Mouse (Mus musculus) midbrain, embryonic 10.5 days (tissue): Measurements from ENCODE around the gene Mid1. TPM values are rescaled to one million over a fixed set of nuclear protein-coding genes. Genes with fewer than 3 reads are reported as not detected.
"Not testable (repeated sequence)": the region's sequence is repeated elsewhere in the genome, so short reads cannot be mapped to it uniquely, and the experiment has no call there.

Experiments
- DNase-seq: peaks from one replicate; pipeline ENCODE4 v3.0.0-alpha.2; 2017; ENCODE audit warnings: low spot score
- H3K27ac ChIP-seq: fragments of 300-500 bp; sonication (generic); replicated peaks from 2 replicates; pipeline ENCODE4 v1.5.1; 2016; ENCODE audit warnings: mild to moderate bottlenecking
- H3K27me3 ChIP-seq: fragments of 300-500 bp; sonication (generic); 2 replicates; pipeline ENCODE4 v1.6.1; 2016; ENCODE audit warnings: low read depth, mild to moderate bottlenecking; ENCODE audit not compliant: poor library complexity, severe bottlenecking
- H3K36me3 ChIP-seq: fragments of 300-500 bp; sonication (generic); 2 replicates; pipeline ENCODE4 v1.6.1; 2016; ENCODE audit warnings: mild to moderate bottlenecking, moderate library complexity
- H3K4me1 ChIP-seq: fragments of 300-500 bp; sonication (generic); 2 replicates; pipeline ENCODE4 v1.6.1; 2016
- H3K4me3 ChIP-seq: fragments of 300-500 bp; sonication (generic); 2 replicates; pipeline ENCODE4 v1.5.1; 2016; ENCODE audit warnings: mild to moderate bottlenecking, moderate library complexity
- H3K9me3 ChIP-seq: fragments of 300-500 bp; sonication (generic); replicated peaks from 2 replicates; pipeline ENCODE4 v1.6.1; 2016; ENCODE audit warnings: mild to moderate bottlenecking
- WGBS: fragments of 180-500 bp; shearing (Covaris S2); methylation state at CpG from one replicate; pipeline ENCODE4 v1.1.7; 2016; 5-methylcytosine and 5-hydroxymethylcytosine counted together
- polyA plus RNA-seq: library from polyadenylated mRNA; unstranded; fragments of >200 nt; fragmentation: Nextera tagmentation; extraction: Ambion mirVana; gene quantifications from 2 replicates; pipeline ENCODE4 v1.2.1, GENCODE M21; 2016

Gene Mid1
- polyA plus RNA-seq, 1 experiment from 2014 or later, result 22.4 TPM

DNA sequence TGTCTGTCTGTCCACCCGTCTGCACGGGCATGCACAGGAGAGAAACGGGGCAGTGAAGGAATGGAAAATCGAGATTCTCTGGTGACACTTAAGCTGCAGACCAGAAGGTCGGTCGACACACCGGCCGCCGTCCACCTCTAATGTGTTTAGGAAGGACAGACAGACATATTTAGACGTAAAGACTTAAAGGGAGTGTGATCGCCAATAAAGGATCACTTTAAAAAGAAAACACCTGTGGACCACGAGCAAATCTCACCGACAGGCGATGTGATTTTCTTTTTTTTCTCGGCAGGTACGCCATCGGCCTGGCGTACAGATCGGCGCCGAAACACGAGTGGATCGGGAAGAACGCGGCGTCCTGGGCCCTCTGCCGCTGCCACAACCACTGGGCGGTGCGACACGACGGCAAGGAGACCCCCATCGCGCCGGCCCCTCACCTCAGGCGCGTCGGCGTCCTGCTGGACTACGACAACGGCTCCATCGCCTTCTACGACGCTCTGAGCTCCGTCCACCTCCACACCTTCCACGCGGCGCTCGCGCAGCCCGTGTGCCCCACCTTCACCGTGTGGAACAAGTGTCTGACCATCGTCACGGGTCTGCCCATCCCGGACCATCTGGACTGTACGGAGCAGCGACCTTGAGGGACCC lies 303.7 kb downstream of the Mid1 start:
- peaks cover 62% of the 10 kb centered on the region for H3K9me3 ChIP-seq
- H3K4me3 ChIP-seq, H3K27ac ChIP-seq, H3K27me3 ChIP-seq, H3K4me1 ChIP-seq: not testable (repeated sequence)
- peak; percentile 44 for DNase-seq
- H3K36me3 ChIP-seq, result peaks cover 59% of the 10 kb centered on the region
- 92% methylated on average over 56 of the region's 56 CpGs for WGBS

DNA sequence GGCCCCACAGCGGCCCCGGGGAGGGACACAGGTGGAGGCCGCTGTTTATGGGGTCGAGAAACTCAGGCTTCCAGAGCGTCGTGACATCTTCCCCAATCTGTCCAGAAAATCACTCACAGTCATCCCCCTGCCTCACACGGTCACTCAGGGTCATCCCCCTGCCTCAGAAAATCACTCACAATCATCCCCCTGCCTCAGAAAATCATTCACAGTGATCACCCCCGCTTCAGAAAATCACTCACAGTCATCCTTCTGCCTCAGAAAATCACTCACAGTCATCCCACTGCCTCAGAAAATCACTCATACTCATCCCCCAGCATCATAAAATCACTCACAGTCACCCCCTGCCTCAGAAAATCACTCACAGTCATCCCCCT lies 304.2 kb downstream of the Mid1 start:
- not testable (repeated sequence) for H3K27ac ChIP-seq, DNase-seq, H3K4me3 ChIP-seq, H3K27me3 ChIP-seq, H3K4me1 ChIP-seq
- Histone ChIP-seq H3K9me3 (peaks cover 57% of the 10 kb centered on the region), H3K36me3 (peaks cover 54% of the 10 kb centered on the region)
- WGBS, result 86% methylated on average over 8 of the region's 8 CpGs

DNA sequence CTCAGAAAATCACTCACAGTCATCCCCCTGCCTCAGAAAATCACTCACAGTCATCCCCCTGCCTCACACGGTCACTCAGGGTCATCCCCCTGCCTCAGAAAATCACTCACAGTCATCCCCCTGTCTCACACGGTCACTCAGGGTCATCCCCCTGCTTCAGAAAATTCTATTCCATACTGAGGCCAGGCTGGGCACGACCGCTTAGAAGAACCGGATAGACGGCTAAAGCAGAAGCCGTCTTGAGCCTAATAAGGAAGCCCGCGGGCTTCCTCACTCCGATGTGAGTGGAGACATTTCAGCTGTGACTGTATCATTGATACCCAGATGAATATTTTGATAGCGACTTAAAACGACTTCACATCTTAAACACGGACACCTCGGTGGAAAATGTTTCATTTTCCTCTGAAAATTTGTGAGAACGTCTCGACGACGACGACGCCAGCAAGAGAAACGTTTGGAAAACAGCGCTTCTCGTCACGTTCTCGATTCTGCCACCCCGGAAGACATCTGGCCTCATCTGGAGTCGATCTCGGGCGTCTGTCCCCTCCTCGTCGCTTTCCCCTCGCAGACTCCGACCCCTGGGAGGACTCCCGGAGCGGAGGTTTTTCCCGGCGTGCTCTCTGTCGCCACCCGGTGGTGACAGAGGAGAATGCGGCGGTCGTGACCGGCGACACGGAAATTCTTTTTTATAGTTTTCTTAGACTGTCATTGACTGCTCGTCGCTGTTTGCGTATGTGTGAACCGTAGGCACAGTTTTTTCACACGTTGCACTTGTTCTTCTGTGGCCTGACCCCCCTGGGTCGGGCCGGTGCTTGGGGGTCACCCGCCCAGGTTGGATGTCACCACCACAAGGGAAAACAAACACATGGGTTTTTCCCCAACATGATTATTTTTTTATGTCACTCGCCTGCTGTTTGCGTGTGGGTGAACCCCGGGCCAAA lies 305.0 kb downstream of the Mid1 start:
- 79% methylated on average over 56 of the region's 56 CpGs for WGBS
- Histone ChIP-seq H3K36me3 (peaks cover 47% of the 10 kb centered on the region), H3K9me3 (peaks cover 49% of the 10 kb centered on the region)
- H3K4me1 ChIP-seq, H3K27me3 ChIP-seq, H3K4me3 ChIP-seq, H3K27ac ChIP-seq: not testable (repeated sequence)
- DNase-seq, result peak; percentile 50

DNA sequence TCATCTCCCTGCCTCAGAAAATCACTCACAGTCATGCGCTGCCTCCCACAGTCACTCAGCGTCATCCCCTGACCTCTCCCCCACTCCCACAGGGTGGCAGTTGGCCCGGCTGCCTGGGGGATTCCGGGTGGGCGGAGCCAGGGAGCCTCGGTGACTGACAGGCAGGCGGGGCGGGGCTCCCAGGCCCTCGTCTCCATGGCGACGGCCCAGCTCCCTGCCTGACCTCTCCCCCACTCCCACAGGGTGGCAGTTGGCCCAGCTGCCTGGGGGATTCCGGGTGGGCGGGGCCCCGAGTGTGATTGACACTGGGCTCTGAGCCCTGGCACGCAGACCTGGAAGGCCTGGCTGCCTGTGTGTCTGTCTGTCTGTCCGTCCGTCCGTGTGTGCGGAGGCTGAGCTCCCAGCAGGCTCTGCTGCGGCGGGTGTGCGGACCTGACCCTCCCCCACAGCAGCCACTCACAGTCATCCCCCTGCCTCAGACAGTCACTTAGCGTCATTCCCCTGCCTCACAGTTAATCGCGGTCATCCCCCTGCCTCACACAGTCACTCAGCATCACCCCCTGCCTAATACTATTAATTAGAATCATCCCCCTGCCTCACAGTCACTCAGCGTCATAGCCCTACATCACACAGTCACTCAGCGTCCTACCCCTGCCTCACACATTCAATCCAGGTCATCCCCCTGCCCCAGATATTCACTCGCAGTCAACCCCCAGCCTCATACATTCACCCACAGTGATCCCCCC lies 306.3 kb downstream of the Mid1 start:
- H3K4me1 ChIP-seq, H3K27me3 ChIP-seq, H3K27ac ChIP-seq, H3K4me3 ChIP-seq: not testable (repeated sequence)
- WGBS, result 17% methylated on average over 14 of the region's 28 CpGs
- peaks cover 37% of the 10 kb centered on the region for H3K36me3 ChIP-seq
- DNase-seq, result peak; percentile 12
- peaks cover 39% of the 10 kb centered on the region for H3K9me3 ChIP-seq

DNA sequence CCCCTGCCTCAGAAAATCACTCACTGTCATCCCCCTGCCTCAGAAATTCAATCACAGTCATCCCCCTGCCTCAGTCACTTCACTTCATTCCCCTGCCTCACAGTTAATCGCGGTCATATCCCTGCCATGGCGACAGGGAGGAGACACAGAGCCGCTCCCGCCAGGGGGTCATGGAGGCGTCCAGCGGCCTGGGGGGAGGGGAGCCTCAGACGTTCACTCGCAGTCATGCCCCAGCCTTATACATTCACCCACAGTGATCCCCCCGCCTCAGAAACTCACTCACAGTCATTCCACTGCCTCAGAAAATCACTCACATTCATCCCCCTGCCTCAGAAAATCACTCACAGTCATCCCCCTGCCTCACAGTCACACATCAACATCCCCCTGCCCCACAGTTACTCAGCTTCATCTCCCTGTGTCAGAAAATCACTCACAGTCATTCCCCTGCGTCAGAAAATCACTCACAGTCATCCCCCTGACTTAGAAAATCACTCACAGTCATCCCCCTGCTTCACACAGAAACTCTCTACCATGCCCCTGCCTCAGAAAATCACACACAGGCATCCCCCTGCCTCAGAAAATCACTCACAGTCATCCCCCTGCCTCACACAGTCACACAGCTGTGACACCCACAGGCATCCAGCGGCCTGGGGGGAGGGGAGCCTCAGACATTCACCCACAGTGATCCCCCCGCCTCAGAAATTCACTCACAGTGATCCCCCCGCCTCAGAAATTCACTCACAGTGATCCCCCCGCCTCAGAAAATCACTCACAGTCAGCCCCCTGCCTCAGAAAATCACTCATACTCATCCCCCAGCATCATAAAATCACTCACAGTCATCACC lies 307.3 kb downstream of the Mid1 start:
- DNase-seq, result peak; percentile 13
- Histone ChIP-seq H3K36me3 (peaks cover 30% of the 10 kb centered on the region), H3K9me3 (peaks cover 30% of the 10 kb centered on the region)
- not testable (repeated sequence) for H3K27ac ChIP-seq, H3K4me1 ChIP-seq, H3K27me3 ChIP-seq, H3K4me3 ChIP-seq
- 31% methylated on average over 9 of the region's 15 CpGs for WGBS

DNA sequence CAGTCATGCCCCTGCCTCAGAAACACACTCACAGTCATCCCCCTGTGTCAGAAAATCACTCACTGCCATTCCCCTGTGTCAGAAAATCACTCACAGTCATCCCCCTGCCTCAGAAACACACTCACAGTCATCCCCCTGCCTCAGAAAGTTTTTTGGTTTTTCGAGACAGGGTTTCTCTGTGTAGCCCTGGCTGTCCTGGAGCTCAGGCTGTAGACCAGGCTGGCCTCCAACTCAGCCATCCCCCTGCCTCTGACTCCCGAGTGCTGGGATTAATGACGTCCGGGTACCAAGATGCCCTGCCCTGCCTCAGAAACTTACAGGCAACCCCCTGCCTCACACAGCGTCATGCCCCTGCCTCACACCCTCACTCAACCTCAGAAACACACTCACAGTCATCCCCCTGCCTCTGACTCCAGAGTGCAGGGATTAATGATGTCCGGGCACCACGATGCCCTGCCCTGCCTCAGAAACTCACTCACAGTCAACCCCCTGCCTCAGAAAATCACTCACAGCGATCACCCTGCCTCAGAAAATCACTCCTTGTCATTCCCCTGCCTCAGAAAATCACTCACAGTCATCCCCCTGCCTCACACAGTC lies 308.1 kb downstream of the Mid1 start:
- H3K4me3 ChIP-seq, H3K4me1 ChIP-seq, H3K27ac ChIP-seq, H3K27me3 ChIP-seq: not testable (repeated sequence)
- peak; percentile 9 for DNase-seq
- peaks cover 25% of the 10 kb centered on the region for H3K9me3 ChIP-seq
- peaks cover 26% of the 10 kb centered on the region for H3K36me3 ChIP-seq
- WGBS, result 27% methylated on average over 3 of the region's 8 CpGs

DNA sequence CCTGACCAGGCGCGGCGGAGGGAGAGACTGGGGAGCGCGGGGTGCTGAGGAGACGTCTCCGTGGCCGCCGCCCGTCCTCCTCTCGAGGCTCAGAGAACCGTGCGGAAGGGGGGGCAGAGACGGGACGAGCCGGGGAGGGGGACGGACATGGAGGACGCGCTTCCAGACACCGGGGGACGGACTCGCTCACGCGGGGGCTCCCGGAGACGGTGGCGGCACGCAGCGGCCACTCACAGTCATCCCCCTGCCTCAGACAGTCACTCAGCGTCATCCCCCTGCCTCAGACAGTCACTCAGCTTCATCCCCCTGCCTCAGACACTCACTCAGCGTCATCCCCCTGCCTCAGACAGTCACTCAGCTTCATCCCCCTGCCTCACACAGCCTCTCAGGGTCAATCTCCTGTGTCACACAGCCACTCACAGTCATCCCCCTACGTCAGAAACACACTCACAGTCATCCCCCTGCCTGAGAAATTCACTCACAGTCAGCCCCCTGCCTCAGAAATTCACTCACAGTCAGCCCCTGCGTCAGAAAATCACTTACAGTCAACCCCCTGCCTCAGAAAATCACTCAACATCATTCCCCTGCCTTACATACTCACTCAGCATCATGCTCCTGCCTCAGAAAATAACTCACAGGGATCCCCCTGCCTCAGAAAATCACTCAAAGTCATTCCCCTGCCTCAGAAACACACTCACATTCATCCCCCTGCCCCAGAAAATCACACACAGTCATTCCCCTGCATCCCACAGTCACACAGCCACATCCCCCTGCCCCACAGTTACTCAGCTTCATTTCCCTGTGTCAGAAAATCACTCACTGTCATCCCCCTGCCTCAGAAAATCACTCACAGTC lies 309.2 kb downstream of the Mid1 start:
- Histone ChIP-seq H3K36me3 (peaks cover 16% of the 10 kb centered on the region), H3K9me3 (peaks cover 16% of the 10 kb centered on the region)
- H3K27ac ChIP-seq, H3K4me3 ChIP-seq, DNase-seq, H3K4me1 ChIP-seq, H3K27me3 ChIP-seq: not testable (repeated sequence)
- 22% methylated on average over 3 of the region's 33 CpGs for WGBS

DNA sequence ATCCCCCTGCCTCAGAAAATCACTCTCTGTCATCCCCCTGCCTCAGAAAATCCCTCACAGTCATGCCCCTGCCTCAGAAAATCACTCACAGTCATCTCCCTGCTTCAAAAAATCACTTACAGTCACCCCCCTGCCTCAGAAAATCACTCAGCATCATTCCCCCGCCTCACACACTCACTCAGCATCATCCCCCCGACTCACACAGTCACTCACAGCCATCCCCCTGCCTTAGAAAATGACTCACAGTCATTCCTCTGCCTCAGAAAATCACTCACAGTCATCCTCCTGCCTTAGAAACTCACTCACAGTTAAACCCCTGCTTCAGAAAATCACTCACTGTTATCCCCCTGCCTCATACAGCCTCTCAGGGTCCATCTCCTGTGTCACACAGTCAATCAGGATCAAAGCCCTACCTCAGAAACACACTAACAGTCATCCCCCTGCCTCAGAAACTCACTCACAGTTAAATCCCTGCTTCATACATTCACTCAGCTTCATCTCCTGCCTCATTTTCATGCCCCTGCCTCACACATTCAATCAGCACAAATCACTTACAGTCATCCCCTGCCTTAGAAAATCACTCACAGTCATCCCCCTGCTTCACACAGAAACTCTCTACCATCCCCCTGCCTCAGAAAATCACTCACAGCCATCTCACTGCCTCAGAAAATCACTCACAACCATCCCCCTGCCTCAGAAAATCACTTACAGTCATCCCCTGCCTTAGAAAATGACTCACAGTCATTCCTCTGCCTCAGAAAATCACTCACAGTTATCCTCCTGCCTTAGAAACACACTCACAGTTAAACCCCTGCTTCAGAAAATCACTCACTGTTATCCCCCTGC lies 310.1 kb downstream of the Mid1 start:
- H3K4me1 ChIP-seq, H3K27ac ChIP-seq, H3K9me3 ChIP-seq, H3K36me3 ChIP-seq, H3K27me3 ChIP-seq, H3K4me3 ChIP-seq: not testable (repeated sequence)
- DNase-seq, result peak; percentile 43
- WGBS, result 26% methylated on average over 2 of the region's 2 CpGs

DNA sequence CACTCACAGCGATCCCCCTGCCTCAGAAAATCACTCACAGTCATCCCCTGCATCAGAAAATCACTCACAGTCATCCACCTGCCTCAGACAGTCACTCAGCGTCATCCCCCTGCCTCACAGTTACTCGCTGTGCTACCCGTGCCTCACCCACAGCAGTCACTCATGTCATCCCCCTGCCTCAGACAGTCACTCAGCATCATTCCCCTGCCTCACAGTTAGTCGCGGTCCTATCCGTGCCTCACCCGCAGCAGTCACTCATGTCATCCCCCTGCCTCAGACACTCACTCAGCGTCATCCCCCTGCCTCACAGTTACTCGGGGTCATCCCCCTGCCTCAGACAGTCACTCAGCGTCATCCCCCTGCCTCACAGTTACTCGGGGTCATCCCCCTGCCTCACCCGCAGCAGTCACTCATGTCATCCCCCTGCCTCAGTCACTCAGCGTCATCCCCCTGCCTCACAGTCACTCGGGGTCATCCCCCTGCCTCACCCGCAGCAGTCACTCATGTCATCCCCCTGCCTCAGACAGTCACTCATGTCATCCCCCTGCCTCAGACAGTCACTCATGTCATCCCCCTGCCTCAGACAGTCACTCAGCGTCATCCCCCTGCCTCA lies 311.0 kb downstream of the Mid1 start:
- H3K4me1 ChIP-seq, H3K4me3 ChIP-seq: not testable (repeated sequence)
- no CpG with 5 or more reads among the region's 17 CpGs for WGBS

DNA sequence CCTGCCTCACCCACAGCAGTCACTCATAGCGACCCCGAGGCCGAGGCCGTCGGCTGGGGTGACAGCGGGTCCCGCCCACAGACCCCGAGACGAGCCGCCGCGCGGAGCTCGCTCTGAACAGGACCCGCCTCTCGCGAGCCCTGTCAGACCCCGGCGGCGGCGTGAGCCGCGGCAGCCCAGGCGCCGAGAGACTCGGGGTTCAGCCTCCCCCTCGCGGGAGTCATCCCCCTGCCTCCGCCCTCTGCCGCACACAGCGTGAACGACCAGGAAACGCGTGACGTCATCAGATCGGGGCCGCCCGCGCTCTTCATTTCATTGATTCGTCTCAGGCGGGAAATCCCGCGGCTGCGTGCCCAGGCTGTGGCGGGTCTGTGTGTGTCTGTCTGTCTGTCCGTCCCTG lies 311.9 kb downstream of the Mid1 start:
- H3K36me3 ChIP-seq, H3K4me3 ChIP-seq, H3K9me3 ChIP-seq, H3K27me3 ChIP-seq, H3K27ac ChIP-seq, DNase-seq, H3K4me1 ChIP-seq: not testable (repeated sequence)
- WGBS, result no CpG with 5 or more reads among the region's 46 CpGs

More for the DNA sequence above, 311.0 kb downstream of the Mid1 start:
- H3K36me3 ChIP-seq, H3K27ac ChIP-seq, H3K27me3 ChIP-seq, H3K9me3 ChIP-seq: not testable (repeated sequence)
- peak; percentile 9 for DNase-seq
